Mouse (Mus musculus) spleen, embryonic (tissue): ENCODE measurements around the gene Chst11.

Experiments
- CTCF ChIA-PET: fragments of 350-600 bp; sonication (Branson Sonifier 250); formaldehyde crosslinking; loops from one replicate; lab custom pipeline; 2022; lab: Charles Lee

Chst11 gene

GRCm38 (mm10) chr10:83202906-83203702 lies 217.8 kb downstream of the Chst11 start:
- CTCF ChIA-PET, result no interaction called here

- CTCF ChIA-PET, result no interaction called here
Measured at GRCm38 (mm10) chr10:83208436-83208835, 223.1 kb downstream of the Chst11 start.

- CTCF ChIA-PET, result no interaction called here
Measured at GRCm38 (mm10) chr10:83209388-83209787, 224.1 kb downstream of the Chst11 start.

- CTCF ChIA-PET, result interaction anchor here (0.7 kb wide), 1 partner anchor 13 kb away, joined by 3 read pairs; no protein-coding TSS in a partner anchor
Measured at GRCm38 (mm10) chr10:83210122-83210521, 224.8 kb downstream of the Chst11 start.

- CTCF ChIA-PET, result no interaction called here
Measured at GRCm38 (mm10) chr10:83210968-83211583, 225.8 kb downstream of the Chst11 start.

GRCm38 (mm10) chr10:83212618-83213017 lies 227.3 kb downstream of the Chst11 start:
- CTCF ChIA-PET, result interaction anchor here (0.6 kb wide), 1 partner anchor 327 kb away, joined by 3 read pairs; no protein-coding TSS in a partner anchor

GRCm38 (mm10) chr10:83215559-83215958 lies 230.3 kb downstream of the Chst11 start:
- CTCF ChIA-PET, result no interaction called here

- CTCF ChIA-PET, result no interaction called here
Measured at GRCm38 (mm10) chr10:83217256-83217655, 232.0 kb downstream of the Chst11 start.

- CTCF ChIA-PET, result interaction anchor here (0.6 kb wide), 1 partner anchor 398 kb away, joined by 3 read pairs; no protein-coding TSS in a partner anchor
Measured at GRCm38 (mm10) chr10:83218778-83219177, 233.5 kb downstream of the Chst11 start.

- CTCF ChIA-PET, result no interaction called here
Measured at GRCm38 (mm10) chr10:83219729-83220128, 234.4 kb downstream of the Chst11 start.

- CTCF ChIA-PET, result no interaction called here
Measured at GRCm38 (mm10) chr10:83220217-83220616, 234.9 kb downstream of the Chst11 start.

GRCm38 (mm10) chr10:83220847-83221246 lies 235.5 kb downstream of the Chst11 start:
- CTCF ChIA-PET, result interaction anchor here (0.6 to 1.1 kb wide), 2 partner anchors 144 to 331 kb away, joined by 3 to 4 read pairs; no protein-coding TSS in a partner anchor

GRCm38 (mm10) chr10:83224999-83225398 lies 239.7 kb downstream of the Chst11 start:
- CTCF ChIA-PET, result no interaction called here

GRCm38 (mm10) chr10:83228626-83229025 lies 243.3 kb downstream of the Chst11 start:
- CTCF ChIA-PET, result no interaction called here

- CTCF ChIA-PET, result no interaction called here
Measured at GRCm38 (mm10) chr10:83233967-83234366, 248.7 kb downstream of the Chst11 start.

- CTCF ChIA-PET, result no interaction called here
Measured at GRCm38 (mm10) chr10:83234391-83234790, 249.1 kb downstream of the Chst11 start.

GRCm38 (mm10) chr10:83242106-83242686 lies 256.9 kb downstream of the Chst11 start:
- CTCF ChIA-PET, result no interaction called here

GRCm38 (mm10) chr10:83244131-83244530 lies 258.8 kb downstream of the Chst11 start:
- CTCF ChIA-PET, result no interaction called here
